Mouse (Mus musculus): ENCODE measurements at regions not wholly inside any gene's neighbourhood (a gene's known extent, or its start where the extent isn't known, plus 50 kb on each side); places are given as distances from the start of the nearest gene placed in this dataset.

- no peak for DNase-seq (ENCODE audit: extremely low read depth)
- H3K27me3 ChIP-seq (replicated peaks), result no peaks in the 10 kb centered on the region
- TF ChIP-seq POLR2AphosphoS2 (IDR thresholded peaks at IDR 0.05; ENCODE audit: low read depth, low read length), result no peak
- TF ChIP-seq KAT2A (IDR thresholded peaks at IDR 0.05; ENCODE audit: insufficient replicate concordance, low read length), result no peak
- no peak for TF ChIP-seq NELFE (IDR thresholded peaks at IDR 0.05; ENCODE audit: low read depth, low read length)
- peaks cover 4 to 20% of the 10 kb centered on the region in 2 experiments; a peak in 2 of 4 replicates for H3K4me1 ChIP-seq (ENCODE audit: control insufficient read depth in 1 of 2, insufficient read depth in 2 of 2)
- no peaks in the 10 kb centered on the region for H3K79me2 ChIP-seq (replicated peaks; ENCODE audit: control insufficient read depth, extremely low read depth, insufficient read depth, poor library complexity, severe bottlenecking)
- no peak overlapping the region for H3K27ac ChIP-seq (ENCODE audit: insufficient read depth, low read depth)
- no peak overlapping the region for H3K9ac ChIP-seq (ENCODE audit: insufficient read depth, low read depth)
- H3K4me2 ChIP-seq (ENCODE audit: insufficient read depth, low read depth, poor library complexity, severe bottlenecking), result no peak overlapping the region
- H3K36me3 ChIP-seq (replicated peaks in 1 of 2; ENCODE audit: control insufficient read depth in 1 of 2, insufficient read depth in 1 of 2, low read length in 1 of 2), result no peaks in the 10 kb centered on the region
- H3K9me3 ChIP-seq (replicated peaks; ENCODE audit: low read length), result no peaks in the 10 kb centered on the region
- dilution Hi-C loops (cut with MboI; ENCODE audit: extremely low pct_ligation_motif_present, extremely low pct_unique_long_range_greater_than_20kb, low sequenced_read_pairs) (no loop called here), in situ Hi-C loops (cut with MboI; ENCODE audit: low pct_ligation_motif_present, low pct_unique_long_range_greater_than_20kb, low sequenced_read_pairs) (no loop called here)
- H3K4me3 ChIP-seq (replicated peaks in 1 of 3; ENCODE audit: low read depth in 2 of 3, low read length in 2 of 3, poor library complexity in 1 of 3), result no peak overlapping the region
These were observed 76.9 kb upstream of the Nphp3 start for GRCm38 (mm10) chr9:103925486-103925885.

GRCm38 (mm10) chr9:103928744-103929527 lies 73.4 kb upstream of the Nphp3 start:
- dilution Hi-C loops (cut with MboI; ENCODE audit: extremely low pct_ligation_motif_present, extremely low pct_unique_long_range_greater_than_20kb, low sequenced_read_pairs), result no loop called here

GRCm38 (mm10) chr9:103938070-103938469 lies 64.3 kb upstream of the Nphp3 start:
- no peak overlapping the region for H3K9ac ChIP-seq (ENCODE audit: insufficient read depth, low read depth)
- no peaks in the 10 kb centered on the region for H3K36me3 ChIP-seq (replicated peaks in 1 of 2; ENCODE audit: control insufficient read depth in 1 of 2, insufficient read depth in 1 of 2, low read length in 1 of 2)
- H3K9me3 ChIP-seq (replicated peaks; ENCODE audit: low read length), result peaks cover 5% of the 10 kb centered on the region
- no peak overlapping the region for H3K4me3 ChIP-seq (replicated peaks in 1 of 3; ENCODE audit: low read depth in 2 of 3, low read length in 2 of 3, poor library complexity in 1 of 3)
- in situ Hi-C loops (cut with MboI; ENCODE audit: low pct_ligation_motif_present, low pct_unique_long_range_greater_than_20kb, low sequenced_read_pairs) (no loop called here), dilution Hi-C loops (cut with MboI; ENCODE audit: extremely low pct_ligation_motif_present, extremely low pct_unique_long_range_greater_than_20kb, low sequenced_read_pairs) (no loop called here)
- DNase-seq (ENCODE audit: extremely low read depth), result peak; percentile 48
- TF ChIP-seq ZKSCAN1 (IDR thresholded peaks at IDR 0.05; ENCODE audit: borderline replicate concordance, low read depth, low read length), result no peak
- TF ChIP-seq UBTF (IDR thresholded peaks at IDR 0.05; ENCODE audit: low read depth, low read length), result 0 out of 2 replicates have a peak, but pooled peaks have one; percentile 42
- 0 out of 2 replicates have a peak, but pooled peaks have one; percentile 5 for TF ChIP-seq JUND (conservative IDR thresholded peaks at IDR 0.05; ENCODE audit: low read depth, low read length)
- TF ChIP-seq MEF2A (IDR thresholded peaks at IDR 0.05; ENCODE audit: borderline replicate concordance, low read depth, low read length), result no peak
- TF ChIP-seq NRF1 (IDR thresholded peaks at IDR 0.05; ENCODE audit: low read depth, low read length), result no peak
- no peak for TF ChIP-seq E2F4 (IDR thresholded peaks at IDR 0.05; ENCODE audit: insufficient replicate concordance, low read depth, low read length)
- TF ChIP-seq NELFE (IDR thresholded peaks at IDR 0.05; ENCODE audit: low read depth, low read length), result no peak
- TF ChIP-seq GABPA (IDR thresholded peaks at IDR 0.05; ENCODE audit: insufficient replicate concordance, low read depth, low read length), result no peak
- TF ChIP-seq TBP (conservative IDR thresholded peaks at IDR 0.05; ENCODE audit: low read depth, low read length), result 0 out of 2 replicates have a peak, but pooled peaks have one; percentile 25
- no peak for TF ChIP-seq POLR2A (IDR thresholded peaks at IDR 0.05; ENCODE audit: low read depth, low read length)
- TF ChIP-seq MAX (IDR thresholded peaks at IDR 0.05; ENCODE audit: low read length), result no peak
- TF ChIP-seq KAT2A (IDR thresholded peaks at IDR 0.05; ENCODE audit: insufficient replicate concordance, low read length), result no peak
- TF ChIP-seq IRF4 (IDR thresholded peaks at IDR 0.05; ENCODE audit: low read depth, low read length), result no peak
- TF ChIP-seq BHLHE40 (IDR thresholded peaks at IDR 0.05; ENCODE audit: low read depth, low read length), result peak; percentile 36; the same call in 1 of the 2 replicates
- TF ChIP-seq HCFC1 (IDR thresholded peaks at IDR 0.05; ENCODE audit: low read depth, low read length), result no peak
- H3K79me2 ChIP-seq (replicated peaks; ENCODE audit: control insufficient read depth, extremely low read depth, insufficient read depth, poor library complexity, severe bottlenecking), result no peaks in the 10 kb centered on the region
- H3K27me3 ChIP-seq (replicated peaks), result no peaks in the 10 kb centered on the region
- H3K4me2 ChIP-seq (ENCODE audit: insufficient read depth, low read depth, poor library complexity, severe bottlenecking), result no peak overlapping the region
- H3K4me1 ChIP-seq (ENCODE audit: control insufficient read depth in 1 of 2, insufficient read depth in 2 of 2), result peaks cover 2 to 24% of the 10 kb centered on the region in 2 experiments; a peak in 3 of 4 replicates
- H3K27ac ChIP-seq (ENCODE audit: insufficient read depth, low read depth), result no peak overlapping the region

More at GRCm38 (mm10) chr9:103928744-103929527, 73.4 kb upstream of the Nphp3 start:
- no peak; the same call in 1 of the 2 replicates for TF ChIP-seq RAD21 (IDR thresholded peaks at IDR 0.05; ENCODE audit: low read depth, low read length)
- TF ChIP-seq NRF1 (IDR thresholded peaks at IDR 0.05; ENCODE audit: low read depth, low read length), result no peak
- TF ChIP-seq MEF2A (IDR thresholded peaks at IDR 0.05; ENCODE audit: borderline replicate concordance, low read depth, low read length), result no peak
- no peak for TF ChIP-seq ETS1 (conservative IDR thresholded peaks at IDR 0.05; ENCODE audit: low read depth, low read length)
- peak; percentile 83 for TF ChIP-seq IRF4 (IDR thresholded peaks at IDR 0.05; ENCODE audit: low read depth, low read length)
- TF ChIP-seq CHD2 (IDR thresholded peaks at IDR 0.05; ENCODE audit: low read length), result no peak
- TF ChIP-seq EP300 (IDR thresholded peaks at IDR 0.05; ENCODE audit: low read length), result peak; percentile 78
- no peak for TF ChIP-seq SIN3A (IDR thresholded peaks at IDR 0.05; ENCODE audit: low read length)
- TF ChIP-seq MAFK (IDR thresholded peaks at IDR 0.05; ENCODE audit: insufficient replicate concordance, low read length), result no peak
- Histone ChIP-seq H3K4me1 (ENCODE audit: control insufficient read depth in 1 of 2, insufficient read depth in 2 of 2) (peaks cover 7 to 29% of the 10 kb centered on the region in 2 experiments), H3K36me3 (replicated peaks in 1 of 2; ENCODE audit: control insufficient read depth in 1 of 2, insufficient read depth in 1 of 2, low read length in 1 of 2) (no peaks in the 10 kb centered on the region), H3K27ac (ENCODE audit: insufficient read depth, low read depth) (no peak overlapping the region), H3K79me2 (replicated peaks; ENCODE audit: control insufficient read depth, extremely low read depth, insufficient read depth, poor library complexity, severe bottlenecking) (no peaks in the 10 kb centered on the region), H3K9me3 (replicated peaks; ENCODE audit: low read length) (no peaks in the 10 kb centered on the region), H3K4me2 (ENCODE audit: insufficient read depth, low read depth, poor library complexity, severe bottlenecking) (peak overlapping the region; percentile 42; the same call in 1 of the 2 replicates), H3K27me3 (replicated peaks) (no peaks in the 10 kb centered on the region), H3K9ac (ENCODE audit: insufficient read depth, low read depth) (no peak overlapping the region), H3K4me3 (replicated peaks in 1 of 3; ENCODE audit: low read depth in 2 of 3, low read length in 2 of 3, poor library complexity in 1 of 3) (no peak overlapping the region)
- in situ Hi-C loops (cut with MboI; ENCODE audit: low pct_ligation_motif_present, low pct_unique_long_range_greater_than_20kb, low sequenced_read_pairs), result no loop called here
- DNase-seq (ENCODE audit: extremely low read depth), result peak; percentile 43
